Mouse (Mus musculus) midbrain, embryonic 10.5 days (tissue): ENCODE results near the gene Pdlim7. TPM values are rescaled to one million over a fixed set of nuclear protein-coding genes. Genes with fewer than 3 reads are reported as not detected.
A peak's percentile ranks its signal among the peaks of the same experiment; 100 is the strongest.

Source experiments
- DNase-seq: peaks from one replicate; pipeline ENCODE4 v3.0.0-alpha.2; 2017; ENCODE audit warnings: low spot score
- H3K27ac ChIP-seq: fragments of 300-500 bp; sonication (generic); replicated peaks from 2 replicates; pipeline ENCODE4 v1.5.1; 2016; ENCODE audit warnings: mild to moderate bottlenecking
- H3K27me3 ChIP-seq: fragments of 300-500 bp; sonication (generic); 2 replicates; pipeline ENCODE4 v1.6.1; 2016; ENCODE audit warnings: low read depth, mild to moderate bottlenecking; ENCODE audit not compliant: poor library complexity, severe bottlenecking
- H3K36me3 ChIP-seq: fragments of 300-500 bp; sonication (generic); 2 replicates; pipeline ENCODE4 v1.6.1; 2016; ENCODE audit warnings: mild to moderate bottlenecking, moderate library complexity
- H3K4me1 ChIP-seq: fragments of 300-500 bp; sonication (generic); 2 replicates; pipeline ENCODE4 v1.6.1; 2016
- H3K4me3 ChIP-seq: fragments of 300-500 bp; sonication (generic); 2 replicates; pipeline ENCODE4 v1.5.1; 2016; ENCODE audit warnings: mild to moderate bottlenecking, moderate library complexity
- H3K9me3 ChIP-seq: fragments of 300-500 bp; sonication (generic); replicated peaks from 2 replicates; pipeline ENCODE4 v1.6.1; 2016; ENCODE audit warnings: mild to moderate bottlenecking
- WGBS: fragments of 180-500 bp; shearing (Covaris S2); methylation state at CpG from one replicate; pipeline ENCODE4 v1.1.7; 2016; 5-methylcytosine and 5-hydroxymethylcytosine counted together
- polyA plus RNA-seq: library from polyadenylated mRNA; unstranded; fragments of >200 nt; fragmentation: Nextera tagmentation; extraction: Ambion mirVana; gene quantifications from 2 replicates; pipeline ENCODE4 v1.2.1, GENCODE M21; 2016

The Pdlim7 gene
- polyA plus RNA-seq, 1 experiment from 2014 or later: 191 TPM

- no peaks in the 10 kb centered on the region for H3K9me3 ChIP-seq
- peaks cover 34% of the 10 kb centered on the region for H3K4me1 ChIP-seq
- H3K27me3 ChIP-seq: peaks cover 3% of the 10 kb centered on the region; the same call in 1 of the 2 replicates
- 26% methylated on average over 4 of the region's 4 CpGs for WGBS
- peaks cover 19% of the 10 kb centered on the region for H3K36me3 ChIP-seq
- no peak for DNase-seq
- H3K27ac ChIP-seq: peak overlapping the region; percentile 43; the same call in 1 of the 2 replicates
- no peak overlapping the region for H3K4me3 ChIP-seq
Observed at GRCm38 (mm10) chr13:55495702-55496101, 17.8 kb downstream of the Pdlim7 start.

- DNase-seq: no peak
- 19% methylated on average over 18 of the region's 18 CpGs for WGBS
- no peak overlapping the region for H3K4me3 ChIP-seq
- H3K36me3 ChIP-seq: peaks cover 14% of the 10 kb centered on the region
- peaks cover 34% of the 10 kb centered on the region for H3K4me1 ChIP-seq
- H3K27ac ChIP-seq: peak overlapping the region; percentile 28; the same call in 1 of the 2 replicates
- no peaks in the 10 kb centered on the region for H3K9me3 ChIP-seq
- peaks cover 3% of the 10 kb centered on the region; the same call in 1 of the 2 replicates for H3K27me3 ChIP-seq
Observed at GRCm38 (mm10) chr13:55494883-55495621, 18.4 kb downstream of the Pdlim7 start.

GRCm38 (mm10) chr13:55494257-55494656, 19.2 kb downstream of the Pdlim7 start:
- H3K27ac ChIP-seq: peak overlapping the region; percentile 58

GRCm38 (mm10) chr13:55487578-55488498, 25.6 kb downstream of the Pdlim7 start, which contains the start of gene Dbn1:
Gene Dbn1 (minus strand): TSS chr13:55488111.
- under 1% methylated on average over 78 of the region's 83 CpGs for WGBS
- DNase-seq: peak; percentile 86
- H3K4me1 ChIP-seq: peaks cover 57% of the 10 kb centered on the region

More at GRCm38 (mm10) chr13:55494257-55494656, 19.2 kb downstream of the Pdlim7 start:
- Histone ChIP-seq H3K4me3 (no peak overlapping the region), H3K36me3 (peaks cover 14% of the 10 kb centered on the region), H3K4me1 (peaks cover 34% of the 10 kb centered on the region), H3K9me3 (no peaks in the 10 kb centered on the region), H3K27me3 (peaks cover 3% of the 10 kb centered on the region; the same call in 1 of the 2 replicates)
- no peak for DNase-seq
- 11% methylated on average over 2 of the region's 2 CpGs for WGBS

DNA sequence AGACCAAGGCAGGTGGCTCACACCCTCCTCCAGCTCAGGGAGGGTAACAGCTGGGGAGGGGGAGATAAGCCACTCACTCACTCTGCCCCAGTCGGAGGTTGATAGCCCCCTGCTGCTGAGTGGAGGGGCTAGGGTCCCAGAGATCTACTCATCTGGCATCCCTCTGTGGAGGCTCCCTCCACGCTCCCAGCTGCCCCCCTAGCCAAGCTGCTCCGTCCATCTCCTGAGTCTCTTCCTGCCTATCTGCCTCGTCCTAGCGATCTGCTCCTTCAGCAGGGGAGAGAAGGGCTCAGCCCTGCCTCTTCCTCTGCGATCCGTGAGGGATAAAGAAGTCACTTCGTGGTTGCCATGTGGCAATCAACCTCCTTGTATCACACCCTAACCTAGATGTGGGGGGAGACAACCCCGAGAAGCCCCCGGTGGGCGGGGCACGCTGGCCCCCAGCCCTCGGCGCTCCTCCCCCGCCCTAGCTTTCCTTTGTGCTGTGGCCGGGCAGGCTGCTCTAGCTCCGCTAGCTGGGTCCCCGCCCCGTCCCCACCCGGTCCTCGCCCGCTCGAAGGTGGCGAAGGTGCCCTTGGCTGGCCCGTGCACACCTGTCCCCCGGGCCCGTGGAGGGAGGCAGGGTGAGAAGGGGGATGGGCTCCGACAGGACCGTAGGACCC, 26.4 kb downstream of the Pdlim7 start:
- WGBS: under 1% methylated on average over 29 of the region's 29 CpGs
- H3K36me3 ChIP-seq: peaks cover 30% of the 10 kb centered on the region
- peak overlapping the region; percentile 69 for H3K4me3 ChIP-seq
- no peaks in the 10 kb centered on the region for H3K9me3 ChIP-seq
- no peaks in the 10 kb centered on the region for H3K27me3 ChIP-seq
- peaks cover 64% of the 10 kb centered on the region for H3K4me1 ChIP-seq
- H3K27ac ChIP-seq: peak overlapping the region; percentile 97
- peak; percentile 79 for DNase-seq

More at GRCm38 (mm10) chr13:55487578-55488498, 25.6 kb downstream of the Pdlim7 start, which contains the start of gene Dbn1:
- peaks cover 22% of the 10 kb centered on the region for H3K36me3 ChIP-seq
- H3K27me3 ChIP-seq: no peaks in the 10 kb centered on the region
- H3K27ac ChIP-seq: peak within 1 kb of the TSS; percentile 97
- no peaks in the 10 kb centered on the region for H3K9me3 ChIP-seq
- H3K4me3 ChIP-seq: peak within 1 kb of the TSS; percentile 69

GRCm38 (mm10) chr13:55486029-55486794, 27.3 kb downstream of the Pdlim7 start:
- Histone ChIP-seq H3K9me3 (no peaks in the 10 kb centered on the region), H3K27me3 (no peaks in the 10 kb centered on the region), H3K4me1 (peaks cover 66% of the 10 kb centered on the region), H3K4me3 (peak overlapping the region; percentile 69), H3K36me3 (peaks cover 38% of the 10 kb centered on the region), H3K27ac (peak overlapping the region; percentile 97)
- WGBS: 40% methylated on average over 14 of the region's 14 CpGs
- DNase-seq: peak; percentile 39

DNA sequence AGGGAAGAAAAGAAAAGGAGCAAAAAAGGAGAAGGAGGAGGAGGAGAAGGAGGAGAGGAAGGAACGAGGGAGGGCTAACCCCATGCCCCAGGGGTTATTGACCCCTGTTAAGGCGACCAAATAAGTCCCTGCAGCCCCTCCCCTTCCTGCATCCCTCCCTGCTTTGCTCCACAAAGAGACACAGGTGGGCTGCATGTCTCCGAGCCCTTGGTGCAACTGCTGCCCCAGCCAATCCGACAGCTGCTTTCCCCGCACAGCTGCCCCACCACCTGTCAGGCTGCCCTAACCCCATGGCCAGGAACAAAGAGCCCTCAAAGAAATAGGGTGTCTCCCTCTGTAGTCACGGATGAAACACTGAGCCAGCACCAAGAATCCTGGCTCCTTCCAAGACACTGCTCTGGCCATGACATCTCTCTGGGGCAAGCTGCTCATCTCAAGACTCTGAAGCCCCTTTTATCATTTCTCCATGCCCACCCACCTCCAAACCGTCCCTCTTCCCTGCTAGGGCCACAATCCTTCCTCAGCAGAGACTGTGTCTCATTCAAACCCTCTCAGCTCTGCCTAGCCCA, 28.9 kb downstream of the Pdlim7 start:
- Histone ChIP-seq H3K27ac (peak overlapping the region; percentile 97), H3K4me1 (peaks cover 66% of the 10 kb centered on the region), H3K4me3 (peak overlapping the region; percentile 69), H3K9me3 (no peaks in the 10 kb centered on the region), H3K36me3 (peaks cover 55% of the 10 kb centered on the region), H3K27me3 (no peaks in the 10 kb centered on the region)
- peak; percentile 47 for DNase-seq
- 15% methylated on average over 7 of the region's 7 CpGs for WGBS

GRCm38 (mm10) chr13:55483593-55483992, 29.9 kb downstream of the Pdlim7 start:
- Histone ChIP-seq H3K27me3 (no peaks in the 10 kb centered on the region), H3K9me3 (no peaks in the 10 kb centered on the region), H3K4me3 (peak overlapping the region; percentile 69), H3K36me3 (peaks cover 65% of the 10 kb centered on the region), H3K27ac (peak overlapping the region; percentile 97), H3K4me1 (peaks cover 61% of the 10 kb centered on the region)
- peak; percentile 83 for DNase-seq
- 23% methylated on average over 15 of the region's 15 CpGs for WGBS

GRCm38 (mm10) chr13:55483071-55483470, 30.4 kb downstream of the Pdlim7 start:
- no peaks in the 10 kb centered on the region for H3K27me3 ChIP-seq
- 60% methylated on average over 9 of the region's 9 CpGs for WGBS
- peaks cover 69% of the 10 kb centered on the region for H3K36me3 ChIP-seq
- peak overlapping the region; percentile 69 for H3K4me3 ChIP-seq
- H3K4me1 ChIP-seq: peaks cover 56% of the 10 kb centered on the region
- peak overlapping the region; percentile 97 for H3K27ac ChIP-seq
- no peaks in the 10 kb centered on the region for H3K9me3 ChIP-seq
- DNase-seq: no peak

- Histone ChIP-seq H3K4me1 (peaks cover 55% of the 10 kb centered on the region), H3K27me3 (no peaks in the 10 kb centered on the region), H3K36me3 (peaks cover 75% of the 10 kb centered on the region), H3K9me3 (no peaks in the 10 kb centered on the region), H3K27ac (no peak overlapping the region), H3K4me3 (no peak overlapping the region)
- WGBS: 90% methylated on average over 7 of the region's 7 CpGs
- DNase-seq: no peak
Observed at GRCm38 (mm10) chr13:55482542-55482941, 30.9 kb downstream of the Pdlim7 start.

DNA sequence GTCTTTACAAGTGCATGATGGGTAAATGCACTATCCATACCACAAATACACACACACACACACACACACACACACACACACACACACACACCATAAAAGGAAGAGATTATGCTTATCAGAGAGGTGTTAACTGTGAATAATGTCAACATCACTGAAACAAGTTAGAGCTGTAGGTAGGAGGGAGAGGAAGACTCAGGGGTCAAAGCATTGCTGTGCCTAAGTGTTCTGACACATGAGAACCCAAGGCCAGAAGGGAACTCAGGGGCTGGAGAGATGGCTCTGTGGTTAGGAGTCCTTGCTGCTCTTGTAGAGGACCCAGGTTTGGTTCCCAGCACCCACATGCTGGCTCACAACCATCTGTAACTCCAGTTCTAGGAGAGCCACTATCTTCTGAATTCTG, 33.5 kb downstream of the Pdlim7 start:
- no peak overlapping the region for H3K27ac ChIP-seq
- H3K9me3 ChIP-seq: no peaks in the 10 kb centered on the region
- H3K4me3 ChIP-seq: no peak overlapping the region
- DNase-seq: no peak
- H3K4me1 ChIP-seq: peaks cover 58% of the 10 kb centered on the region
- no peaks in the 10 kb centered on the region for H3K27me3 ChIP-seq
- peaks cover 87% of the 10 kb centered on the region for H3K36me3 ChIP-seq
